Mouse (Mus musculus) ZHBTc4 (cell line): ENCODE results near the gene Rinl.

Source experiments
- DNase-seq: peaks from one replicate; pipeline ENCODE4 v3.0.0-alpha.2; 2011; ENCODE audit warnings: low read depth, low spot score

Rinl gene

GRCm38 (mm10) chr7:28809401-28810089, 20.8 kb downstream of the Rinl start:
- peak; percentile 73 for DNase-seq

- DNase-seq = peak; percentile 100
These were observed 21.6 kb downstream of the Rinl start for GRCm38 (mm10) chr7:28810107-28811066.

- DNase-seq = peak; percentile 96
These were observed 22.5 kb downstream of the Rinl start for GRCm38 (mm10) chr7:28811228-28811627.

- no peak for DNase-seq
These were observed 23.0 kb downstream of the Rinl start for GRCm38 (mm10) chr7:28811640-28812275.

GRCm38 (mm10) chr7:28812436-28812835, 23.7 kb downstream of the Rinl start:
- no peak for DNase-seq

- no peak for DNase-seq
These were observed 24.2 kb downstream of the Rinl start for GRCm38 (mm10) chr7:28812949-28813348.

GRCm38 (mm10) chr7:28814306-28815034, 25.7 kb downstream of the Rinl start:
- DNase-seq = no peak

- no peak for DNase-seq
These were observed 26.5 kb downstream of the Rinl start for GRCm38 (mm10) chr7:28815230-28815629.

GRCm38 (mm10) chr7:28816201-28816600, 27.4 kb downstream of the Rinl start:
- DNase-seq = no peak

GRCm38 (mm10) chr7:28816920-28817319, 28.2 kb downstream of the Rinl start:
- no peak for DNase-seq

- DNase-seq = no peak
These were observed 28.8 kb downstream of the Rinl start for GRCm38 (mm10) chr7:28817524-28817923.

GRCm38 (mm10) chr7:28817957-28818356, 29.2 kb downstream of the Rinl start:
- no peak for DNase-seq

GRCm38 (mm10) chr7:28818436-28818835, 29.7 kb downstream of the Rinl start:
- no peak for DNase-seq

- DNase-seq = no peak
These were observed 30.2 kb downstream of the Rinl start for GRCm38 (mm10) chr7:28818861-28819452.

- DNase-seq = no peak
These were observed 30.8 kb downstream of the Rinl start for GRCm38 (mm10) chr7:28819571-28819970.

GRCm38 (mm10) chr7:28820358-28821260, 31.8 kb downstream of the Rinl start:
- DNase-seq = no peak

GRCm38 (mm10) chr7:28821261-28821831, 32.6 kb downstream of the Rinl start:
- DNase-seq = no peak

- no peak for DNase-seq
These were observed 33.8 kb downstream of the Rinl start for GRCm38 (mm10) chr7:28822556-28822955.

- DNase-seq = peak; percentile 46
These were observed 34.5 kb downstream of the Rinl start for GRCm38 (mm10) chr7:28822993-28823903.
